Mouse (Mus musculus) urinary bladder, postnatal 4 days (tissue): ENCODE data around the gene Ncaph.
"Not testable (repeated sequence)": the region's sequence is repeated elsewhere in the genome, so short reads cannot be mapped to it uniquely, and the experiment has no call there.

Experiments
- DNase-seq, 2 experiments: peaks; one replicate each; pipeline ENCODE4 v3.0.0; 2021 to 2022; ENCODE audit warnings: low spot score in 2 of 2

Ncaph gene

GRCm38 (mm10) chr2:127086235-127086634 lies 47.5 kb downstream of the Ncaph start:
- no peak for DNase-seq

DNA sequence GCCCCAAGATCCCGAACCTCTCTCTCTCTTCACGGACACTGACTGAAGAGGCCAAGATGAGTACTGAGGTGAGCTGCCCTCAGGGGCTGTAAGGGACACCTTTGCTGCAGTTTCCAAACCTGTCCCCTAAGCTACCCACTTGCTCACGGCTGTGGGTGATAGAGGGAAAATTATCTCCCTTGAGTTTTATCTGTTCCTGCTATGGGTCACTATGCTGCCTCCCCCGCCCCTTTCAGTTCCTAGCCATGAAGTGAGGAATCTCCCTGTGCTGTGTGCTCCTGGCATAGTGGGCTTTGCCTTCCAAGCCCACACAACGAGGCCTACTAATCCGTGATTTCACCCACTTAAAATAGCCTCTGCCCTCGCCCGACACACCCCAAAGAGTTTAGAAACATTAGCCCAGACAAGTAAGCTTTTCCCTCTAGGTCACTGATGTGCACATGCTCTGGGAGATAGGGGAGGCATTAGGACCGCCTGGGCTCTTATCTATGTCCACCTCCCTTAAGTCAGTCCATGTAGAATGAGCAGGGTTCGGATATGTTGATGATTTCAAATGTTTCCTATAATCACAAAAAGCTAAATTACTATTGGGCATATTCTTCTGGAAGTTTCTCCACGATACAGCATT lies 53.0 kb downstream of the Ncaph start:
- DNase-seq, result no peak

DNA sequence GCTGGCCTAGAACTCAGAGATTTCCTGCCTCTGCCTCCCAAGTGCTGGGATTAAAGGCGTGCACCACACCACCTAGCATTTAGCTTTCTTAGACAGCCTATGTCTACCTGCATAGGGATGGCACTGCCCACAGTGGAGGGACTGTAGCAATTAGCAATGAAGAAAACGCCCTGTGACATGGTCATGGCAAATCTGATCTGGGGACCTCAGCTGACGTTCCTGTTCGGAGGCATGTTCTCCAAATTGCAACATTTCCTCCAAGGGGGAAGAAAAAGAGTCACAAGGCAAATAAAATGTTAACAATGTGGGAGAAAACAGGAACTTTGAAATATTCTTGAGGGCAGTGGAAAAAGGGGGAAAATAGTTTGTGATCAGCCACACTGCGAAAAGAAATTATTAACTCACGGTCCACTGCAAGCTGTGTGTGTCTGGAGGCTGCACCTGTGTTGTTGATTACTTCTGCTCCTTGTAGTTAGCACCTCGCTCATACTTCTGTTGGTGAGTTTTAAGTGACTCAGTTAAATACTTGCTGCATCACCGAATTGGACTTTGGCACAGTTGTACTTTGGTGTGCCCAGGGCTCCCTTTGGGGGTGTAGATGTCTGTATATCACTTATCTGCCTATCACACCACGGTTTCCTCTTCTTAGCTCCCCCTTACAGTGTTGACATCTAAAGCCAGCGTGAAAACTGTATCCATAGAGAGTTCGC lies 53.7 kb downstream of the Ncaph start:
- no peak for DNase-seq

- not testable (repeated sequence) for DNase-seq
Measured at GRCm38 (mm10) chr2:127079066-127079465, 54.7 kb downstream of the Ncaph start.

- no peak for DNase-seq
Measured at GRCm38 (mm10) chr2:127077611-127078010, 56.1 kb downstream of the Ncaph start.

- no peak for DNase-seq
Measured at GRCm38 (mm10) chr2:127074116-127074515, 59.6 kb downstream of the Ncaph start.

DNA sequence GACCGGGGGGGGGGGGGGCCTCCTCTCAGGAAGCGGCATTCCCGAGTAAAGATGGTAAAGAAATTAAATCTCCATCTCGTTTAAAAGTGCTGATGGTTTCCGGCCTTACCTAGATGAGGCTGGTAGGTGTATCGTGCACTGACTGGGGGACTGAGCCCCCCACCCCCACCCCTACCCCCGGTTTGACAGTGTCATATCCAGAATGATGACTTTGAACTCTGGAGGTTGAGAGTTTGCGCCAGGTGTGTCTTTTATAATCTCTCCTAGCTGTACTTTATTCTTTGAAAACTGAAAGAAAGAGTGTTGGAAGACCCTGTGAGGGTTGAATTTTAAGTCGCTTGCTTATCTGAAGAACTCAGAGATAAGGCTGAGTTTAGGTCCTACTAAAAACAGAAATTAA lies 62.9 kb downstream of the Ncaph start:
- no peak for DNase-seq

DNA sequence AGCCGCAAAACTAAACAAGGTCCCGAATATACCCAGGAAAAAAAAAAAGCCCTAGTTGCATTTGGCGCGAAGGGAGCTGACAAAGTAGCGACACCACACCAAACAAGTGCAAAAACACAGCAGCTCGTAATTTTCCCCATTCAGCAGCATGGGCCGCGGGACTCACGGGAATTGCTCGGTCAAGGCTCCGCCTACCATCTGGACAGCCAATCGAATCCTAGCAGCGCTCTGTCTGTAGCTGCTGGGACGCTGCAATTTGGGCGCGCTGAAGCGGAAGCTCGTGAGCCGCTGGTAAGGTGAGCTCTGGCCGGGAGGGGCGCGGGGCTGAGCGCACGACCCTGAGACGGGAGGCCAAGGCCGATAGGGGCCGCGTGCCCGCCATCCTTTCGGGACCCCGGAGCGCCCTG lies 63.3 kb downstream of the Ncaph start, which contains the start of gene Blvra:
Gene Blvra, plus strand, starts transcription at position 231 of the 407 bp plus-strand sequence.
- peak; percentile 80 to 86 for DNase-seq

- DNase-seq, result no peak
Measured at GRCm38 (mm10) chr2:127069781-127070434, 63.8 kb downstream of the Ncaph start.

DNA sequence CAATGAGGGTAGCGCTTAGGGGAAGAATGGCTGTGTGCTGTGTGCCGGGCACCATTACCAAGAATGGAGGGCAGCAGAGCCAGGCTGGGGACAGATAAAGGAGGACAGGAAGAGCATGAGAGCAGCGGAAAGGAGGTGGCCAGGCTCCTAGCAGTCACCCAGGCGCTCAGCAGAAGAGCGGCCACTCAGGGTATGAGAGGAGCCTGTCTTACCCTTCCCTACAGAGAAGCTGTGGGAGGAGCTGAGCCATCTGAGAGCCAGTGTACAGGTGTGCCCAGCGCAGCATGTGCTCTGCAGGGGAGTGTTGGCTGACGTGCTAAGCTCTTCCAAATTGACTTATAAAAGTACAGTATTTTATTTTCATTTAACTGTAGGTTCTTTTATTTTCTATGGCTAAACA lies 64.9 kb downstream of the Ncaph start:
- no peak for DNase-seq

GRCm38 (mm10) chr2:127061471-127061870 lies 72.3 kb downstream of the Ncaph start:
- no peak for DNase-seq
